Mouse (Mus musculus) forebrain, embryonic 12.5 days (tissue): ENCODE results near the gene Gpr153. TPM values are rescaled to one million over a fixed set of nuclear protein-coding genes. Genes with fewer than 3 reads are reported as not detected.
A peak's percentile ranks its signal among the peaks of the same experiment; 100 is the strongest.

ENCODE experiments used
- ATAC-seq: fragments of 200-750 bp; cut with Nextera tagmentation; 2 replicates; pipeline ENCODE4 v1.8.0; 2017; ENCODE audit warnings: moderate TSS enrichment; ENCODE audit not compliant: low FRiP score
- H3K27ac ChIP-seq: fragments of 300-500 bp; sonication (generic); 2 replicates; pipeline ENCODE4 v1.5.1; 2016; ENCODE audit warnings: mild to moderate bottlenecking
- H3K27me3 ChIP-seq: fragments of 300-500 bp; sonication (generic); 2 replicates; pipeline ENCODE4 v1.6.1; 2016; ENCODE audit warnings: mild to moderate bottlenecking
- H3K36me3 ChIP-seq: fragments of 300-500 bp; sonication (generic); replicated peaks from 2 replicates; pipeline ENCODE4 v1.6.1; 2016; ENCODE audit warnings: mild to moderate bottlenecking
- H3K4me1 ChIP-seq: fragments of 300-500 bp; sonication (generic); 2 replicates; pipeline ENCODE4 v1.6.1; 2016
- H3K4me2 ChIP-seq: fragments of 300-500 bp; sonication (generic); 2 replicates; pipeline ENCODE4 v1.6.1; 2016; ENCODE audit warnings: mild to moderate bottlenecking, moderate library complexity
- H3K4me3 ChIP-seq: fragments of 300-500 bp; sonication (generic); replicated peaks from 2 replicates; pipeline ENCODE4 v1.5.1; 2016; ENCODE audit warnings: mild to moderate bottlenecking
- H3K9ac ChIP-seq: fragments of 300-500 bp; sonication (generic); 2 replicates; pipeline ENCODE4 v1.6.1; 2016; ENCODE audit warnings: mild to moderate bottlenecking
- H3K9me3 ChIP-seq: fragments of 300-500 bp; sonication (generic); 2 replicates; pipeline ENCODE4 v1.6.1; 2016
- WGBS: fragments of 180-500 bp; shearing (Covaris S2); methylation state at CpG from one replicate; pipeline ENCODE4 v1.1.7; 2016; 5-methylcytosine and 5-hydroxymethylcytosine counted together
- polyA plus RNA-seq: library from polyadenylated mRNA; unstranded; fragments of >200 nt; fragmentation: Nextera tagmentation; extraction: Ambion mirVana; gene quantifications from 2 replicates; pipeline ENCODE4 v1.2.1, GENCODE M21; 2016

Gpr153 gene
- polyA plus RNA-seq, 1 experiment from 2014 or later, result 6.9 TPM

GRCm38 (mm10) chr4:152282721-152283120, 8.7 kb downstream of the Gpr153 start:
- ATAC-seq, result no peak

GRCm38 (mm10) chr4:152283186-152283950, 9.3 kb downstream of the Gpr153 start:
- Histone ChIP-seq H3K4me2 (peak overlapping the region; percentile 60), H3K9ac (peak overlapping the region; percentile 40; the same call in 1 of the 2 replicates), H3K9me3 (no peaks in the 10 kb centered on the region), H3K27ac (no peak overlapping the region), H3K36me3 (no peaks in the 10 kb centered on the region), H3K27me3 (peaks cover 95% of the 10 kb centered on the region), H3K4me3 (peak overlapping the region; percentile 36), H3K4me1 (peaks cover 37% of the 10 kb centered on the region)
- WGBS, result 5% methylated on average over 63 of the region's 70 CpGs
- ATAC-seq, result peak; percentile 73

More at GRCm38 (mm10) chr4:152282721-152283120, 8.7 kb downstream of the Gpr153 start:
- no peaks in the 10 kb centered on the region for H3K36me3 ChIP-seq
- H3K4me1 ChIP-seq, result peaks cover 31% of the 10 kb centered on the region
- peaks cover 91% of the 10 kb centered on the region for H3K27me3 ChIP-seq
- no peak overlapping the region for H3K27ac ChIP-seq
- H3K9me3 ChIP-seq, result no peaks in the 10 kb centered on the region
- H3K4me2 ChIP-seq, result peak overlapping the region; percentile 60
- peak overlapping the region; percentile 36 for H3K4me3 ChIP-seq
- 18% methylated on average over 34 of the region's 34 CpGs for WGBS
- peak overlapping the region; percentile 40; the same call in 1 of the 2 replicates for H3K9ac ChIP-seq

DNA sequence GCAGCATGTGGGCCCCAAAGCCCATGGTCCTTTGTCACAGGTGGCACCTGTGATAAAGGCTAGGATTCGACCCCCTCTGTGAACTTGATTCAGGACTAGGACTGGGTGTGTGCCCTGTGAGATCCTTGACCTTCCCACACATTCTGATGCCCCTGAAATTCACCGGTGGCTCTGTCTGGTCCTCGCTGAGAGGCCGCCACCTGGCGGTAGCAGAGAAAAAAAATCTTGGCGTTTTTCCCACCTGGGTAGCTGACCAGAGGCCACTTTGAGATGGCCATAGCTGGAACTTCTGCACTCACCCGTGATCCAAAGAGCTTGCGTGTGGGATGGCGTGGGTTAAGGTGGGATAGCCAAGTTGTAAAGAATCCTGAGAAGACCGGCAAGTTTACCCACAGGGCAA, 11.5 kb downstream of the Gpr153 start:
- peaks cover 49% of the 10 kb centered on the region for H3K4me1 ChIP-seq
- H3K9me3 ChIP-seq, result no peaks in the 10 kb centered on the region
- 3% methylated on average over 10 of the region's 10 CpGs for WGBS
- no peak overlapping the region for H3K4me2 ChIP-seq
- no peak overlapping the region for H3K9ac ChIP-seq
- no peak overlapping the region for H3K27ac ChIP-seq
- ATAC-seq, result no peak
- H3K4me3 ChIP-seq, result no peak overlapping the region
- H3K36me3 ChIP-seq, result no peaks in the 10 kb centered on the region
- H3K27me3 ChIP-seq, result peaks cover 98% of the 10 kb centered on the region

DNA sequence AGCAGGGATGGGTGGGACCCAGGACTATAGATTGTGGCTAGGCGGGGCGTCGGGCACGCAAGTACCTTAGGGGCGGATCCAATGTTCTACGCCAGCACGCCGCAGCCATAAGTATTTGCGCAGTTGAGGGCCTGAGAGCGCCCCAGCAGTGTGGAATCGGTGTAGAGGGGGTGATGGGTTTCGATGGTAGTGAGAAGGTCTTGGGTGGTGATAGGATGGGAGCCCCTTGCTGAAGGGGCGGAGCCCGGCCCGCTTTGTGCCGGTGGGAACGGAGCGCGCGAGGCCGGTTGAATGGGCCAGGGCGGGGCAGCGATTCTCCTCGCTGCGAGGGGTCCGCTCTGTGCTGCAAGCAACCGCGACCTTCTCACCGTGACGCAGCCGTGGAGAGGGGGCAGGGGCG, 12.2 kb downstream of the Gpr153 start:
- Histone ChIP-seq H3K36me3 (no peaks in the 10 kb centered on the region), H3K9ac (peak overlapping the region; percentile 27), H3K4me1 (peaks cover 56% of the 10 kb centered on the region), H3K4me3 (peak overlapping the region; percentile 31), H3K4me2 (peak overlapping the region; percentile 61), H3K9me3 (no peaks in the 10 kb centered on the region), H3K27ac (no peak overlapping the region), H3K27me3 (peaks cover 98% of the 10 kb centered on the region)
- WGBS, result under 1% methylated on average over 29 of the region's 32 CpGs
- no peak for ATAC-seq

DNA sequence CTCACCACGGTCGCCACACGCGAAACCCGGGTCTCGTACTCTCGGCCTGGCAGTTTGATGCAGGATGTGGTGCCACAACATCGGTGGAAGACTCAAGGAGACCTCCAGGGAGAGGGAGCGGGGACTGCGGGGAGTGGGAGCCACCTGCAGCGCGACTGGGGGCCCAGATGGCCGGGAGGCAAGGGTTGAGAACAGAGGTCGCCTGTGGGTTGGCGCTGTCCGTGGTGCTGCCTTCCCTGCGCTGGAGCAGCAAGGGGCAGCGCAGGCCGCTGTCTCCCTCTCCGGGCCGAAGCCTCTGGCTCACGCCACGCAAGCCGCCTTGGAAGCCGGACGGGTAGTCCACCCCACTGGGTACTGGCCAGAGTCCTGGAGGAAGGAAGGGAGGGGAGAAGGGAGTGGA, 12.9 kb downstream of the Gpr153 start:
- ATAC-seq, result no peak
- 4% methylated on average over 26 of the region's 26 CpGs for WGBS
- Histone ChIP-seq H3K9ac (0 out of 2 replicates have a peak overlapping the region, but pooled peaks have one; percentile 27), H3K27ac (no peak overlapping the region), H3K9me3 (no peaks in the 10 kb centered on the region), H3K4me1 (peaks cover 63% of the 10 kb centered on the region), H3K4me2 (peak overlapping the region; percentile 61), H3K4me3 (peak overlapping the region; percentile 31; the same call in 1 of the 2 replicates), H3K36me3 (no peaks in the 10 kb centered on the region), H3K27me3 (peaks cover 98% of the 10 kb centered on the region)

DNA sequence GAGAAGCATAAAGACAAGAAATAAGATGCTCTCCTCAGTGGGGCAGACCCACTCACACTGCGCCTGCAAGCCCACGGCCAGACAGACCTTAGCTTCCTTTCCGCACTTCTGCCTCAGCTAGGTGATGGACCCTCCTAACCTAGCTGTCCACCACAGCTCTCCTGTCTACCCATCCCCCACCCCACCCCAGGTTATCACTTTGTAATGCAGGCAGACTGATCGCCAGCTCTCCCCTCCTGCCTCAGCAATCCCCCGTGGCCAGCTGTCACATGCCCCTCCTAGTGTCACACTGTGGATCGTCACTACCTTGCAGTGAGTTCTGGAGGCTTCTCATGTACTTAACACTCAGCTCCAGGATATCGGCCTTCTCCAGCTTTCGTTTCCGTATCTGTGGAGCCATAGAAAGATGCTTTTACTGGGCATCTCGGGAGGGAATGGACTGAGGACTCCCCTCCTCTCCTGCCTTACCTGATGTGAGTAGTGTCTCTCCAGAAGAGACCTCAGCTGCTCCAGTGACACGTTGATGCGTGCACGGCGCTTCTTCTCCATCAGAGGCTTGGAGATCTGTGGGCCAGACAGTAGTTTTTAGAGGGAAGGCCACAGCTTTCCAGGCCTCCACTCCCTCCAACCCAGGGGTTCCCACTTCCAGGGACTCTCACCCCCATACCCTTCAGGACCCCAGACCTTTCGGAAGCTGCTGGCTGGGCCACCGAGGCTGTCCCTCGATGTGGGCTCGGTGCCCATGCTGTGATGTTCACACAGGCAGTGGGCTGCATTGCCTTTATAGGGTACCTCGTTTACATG, 13.5 kb downstream of the Gpr153 start:
- Histone ChIP-seq H3K27me3 (peaks cover 98% of the 10 kb centered on the region), H3K4me1 (peaks cover 68% of the 10 kb centered on the region), H3K36me3 (no peaks in the 10 kb centered on the region), H3K9ac (no peak overlapping the region), H3K9me3 (no peaks in the 10 kb centered on the region), H3K4me2 (no peak overlapping the region), H3K4me3 (no peak overlapping the region), H3K27ac (no peak overlapping the region)
- WGBS, result 7% methylated on average over 19 of the region's 19 CpGs
- ATAC-seq, result no peak

DNA sequence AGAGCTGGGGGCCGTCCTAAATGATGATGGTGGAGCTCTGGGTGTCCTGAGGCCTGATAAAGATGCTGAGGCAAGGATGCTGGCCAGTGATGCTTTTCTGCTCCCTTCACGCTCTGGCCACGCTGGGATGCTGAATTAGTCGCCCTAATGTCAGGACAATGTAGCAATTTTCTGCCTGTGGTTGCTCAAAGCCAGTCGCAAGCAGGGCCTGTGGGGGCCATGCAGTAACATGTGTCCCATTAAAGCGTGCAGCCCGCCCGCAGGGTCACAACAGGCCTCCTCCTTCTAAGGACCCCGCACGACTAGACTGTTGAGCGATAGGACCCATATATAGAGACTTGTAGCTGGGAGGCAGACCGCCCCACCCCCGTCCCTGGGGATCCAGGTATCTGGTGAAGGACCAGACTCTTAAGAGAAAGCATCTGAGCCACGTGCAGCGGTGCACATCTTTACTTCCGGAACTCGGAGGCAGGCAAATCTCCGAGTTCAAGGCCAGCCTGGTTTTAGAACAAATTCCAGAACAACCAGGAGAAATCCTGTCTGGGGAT, 14.4 kb downstream of the Gpr153 start:
- no peak for ATAC-seq
- no peaks in the 10 kb centered on the region for H3K9me3 ChIP-seq
- 34% methylated on average over 18 of the region's 18 CpGs for WGBS
- H3K4me1 ChIP-seq, result peaks cover 69% of the 10 kb centered on the region
- no peak overlapping the region for H3K4me2 ChIP-seq
- peaks cover 98% of the 10 kb centered on the region for H3K27me3 ChIP-seq
- no peak overlapping the region for H3K27ac ChIP-seq
- no peak overlapping the region for H3K4me3 ChIP-seq
- H3K36me3 ChIP-seq, result no peaks in the 10 kb centered on the region
- no peak overlapping the region for H3K9ac ChIP-seq

DNA sequence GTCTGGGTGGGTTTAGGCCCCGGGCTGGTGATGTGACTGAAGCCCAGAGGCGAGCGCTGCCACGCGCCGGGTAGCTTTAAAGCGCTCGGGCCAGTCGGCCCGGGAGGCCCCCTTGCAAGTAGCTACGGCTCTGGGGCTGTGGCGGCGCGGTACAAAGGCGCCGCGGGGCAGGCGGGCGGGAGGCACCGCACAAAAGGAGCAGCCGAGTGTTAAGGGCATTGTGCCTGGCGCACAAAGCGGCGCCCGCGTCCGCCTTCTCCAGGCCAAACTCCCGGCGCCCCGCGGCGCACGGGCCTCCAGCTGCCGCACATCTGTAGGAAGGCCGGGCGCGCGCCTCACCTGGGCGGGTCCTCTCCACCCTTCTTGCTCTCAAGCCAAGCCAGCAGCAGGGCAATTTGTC, 16.4 kb downstream of the Gpr153 start:
- peak overlapping the region; percentile 61 for H3K4me2 ChIP-seq
- H3K9me3 ChIP-seq, result no peaks in the 10 kb centered on the region
- no peaks in the 10 kb centered on the region for H3K36me3 ChIP-seq
- H3K27ac ChIP-seq, result no peak overlapping the region
- peak; percentile 61 for ATAC-seq
- H3K4me1 ChIP-seq, result peaks cover 77% of the 10 kb centered on the region
- under 1% methylated on average over 39 of the region's 39 CpGs for WGBS
- peak overlapping the region; percentile 35 for H3K4me3 ChIP-seq
- peaks cover 98% of the 10 kb centered on the region for H3K27me3 ChIP-seq
- peak overlapping the region; percentile 48 for H3K9ac ChIP-seq

DNA sequence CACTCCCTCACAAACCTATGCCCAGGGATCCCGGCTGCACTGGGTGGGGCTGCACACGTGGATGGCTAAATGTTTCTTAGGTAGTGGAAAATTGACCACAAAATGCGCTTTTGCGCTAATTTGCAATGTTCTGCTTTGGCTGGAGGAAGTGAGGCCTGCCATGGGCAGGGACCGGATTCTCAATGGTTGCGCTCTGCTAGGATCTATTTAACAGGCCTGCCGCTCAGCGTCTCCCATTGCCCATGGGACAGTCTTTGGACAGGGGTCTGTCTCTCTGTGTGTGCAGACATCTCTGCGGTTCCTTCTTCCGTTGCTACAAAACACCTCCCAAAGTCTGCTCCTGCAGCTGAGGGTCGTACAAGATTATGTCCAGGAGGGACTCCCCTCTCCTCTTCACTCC, 17.0 kb downstream of the Gpr153 start:
- Histone ChIP-seq H3K27ac (no peak overlapping the region), H3K36me3 (no peaks in the 10 kb centered on the region), H3K4me2 (peak overlapping the region; percentile 61; the same call in 1 of the 2 replicates), H3K4me3 (peak overlapping the region; percentile 35; the same call in 1 of the 2 replicates), H3K9ac (no peak overlapping the region), H3K27me3 (peaks cover 98% of the 10 kb centered on the region), H3K9me3 (no peaks in the 10 kb centered on the region), H3K4me1 (peaks cover 76% of the 10 kb centered on the region)
- no peak for ATAC-seq
- WGBS, result 3% methylated on average over 11 of the region's 11 CpGs

- Histone ChIP-seq H3K4me1 (peaks cover 72% of the 10 kb centered on the region), H3K36me3 (no peaks in the 10 kb centered on the region), H3K9me3 (no peaks in the 10 kb centered on the region), H3K27ac (no peak within 1 kb of the TSS), H3K27me3 (peaks cover 98% of the 10 kb centered on the region), H3K4me2 (peak within 1 kb of the TSS; percentile 61), H3K9ac (peak within 1 kb of the TSS; percentile 48), H3K4me3 (peak within 1 kb of the TSS; percentile 35)
- ATAC-seq, result no peak
- 19% methylated on average over 6 of the region's 6 CpGs for WGBS
Observed at GRCm38 (mm10) chr4:152291562-152291961, 17.5 kb downstream of the Gpr153 start, which contains the start of gene Hes3. TSS of gene Hes3 (minus strand) at chr4:152291662.

- no peak for ATAC-seq
- Histone ChIP-seq H3K27me3 (peaks cover 91% of the 10 kb centered on the region), H3K9me3 (no peaks in the 10 kb centered on the region), H3K9ac (0 out of 2 replicates have a peak overlapping the region, but pooled peaks have one; percentile 17), H3K27ac (no peak overlapping the region), H3K4me2 (no peak overlapping the region), H3K36me3 (no peaks in the 10 kb centered on the region), H3K4me3 (no peak overlapping the region), H3K4me1 (peaks cover 67% of the 10 kb centered on the region)
- 3% methylated on average over 12 of the region's 12 CpGs for WGBS
Observed at GRCm38 (mm10) chr4:152292102-152292765, 18.2 kb downstream of the Gpr153 start.
